Comparison of ENCODE assay signal across 13 mouse cellular contexts in the genomic region with DNA sequence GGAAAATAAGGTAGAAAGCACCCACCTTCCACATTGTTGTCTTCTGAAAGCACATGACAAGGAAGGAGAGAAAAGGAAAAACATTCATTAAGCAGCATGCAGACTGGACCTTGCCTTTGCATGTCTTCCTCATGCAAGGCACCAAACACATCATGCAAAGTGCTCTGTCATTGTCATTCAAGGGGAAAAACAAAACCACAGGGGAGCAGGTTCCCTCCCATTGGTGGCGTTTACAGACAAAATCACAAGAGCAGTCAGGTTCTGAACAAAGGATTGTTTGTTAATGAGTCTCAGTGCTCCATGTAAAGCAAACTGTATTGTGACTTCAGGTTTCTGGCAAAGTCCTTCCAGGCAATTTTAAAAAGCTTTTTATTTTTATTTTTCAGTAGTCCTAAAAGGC.
DNase-seq lines count a peak whose midpoint lies in the region; ATAC-seq lines count a peak whose summit lies in the region.
"Had no signal": no experiment of that assay in that cellular context is flagged by ENCODE, and none has a peak within 500 bp of the region (broad histone marks: within the 10 kb centered on the region; RNA-seq: fewer than 3 reads in every experiment).

No protein-coding gene starts in this region.

- ATAC-seq in neural tube, embryonic 12.5 days (ENCODE audit: low FRiP score, low read depth): peak; percentile 67; the same call in 1 of the 2 replicates
- no peak for ATAC-seq in neural tube, embryonic 15.5 days (ENCODE audit: low FRiP score)
- peak; percentile 85 for ATAC-seq in common myeloid progenitor, adult 5-6 weeks (replicated peaks; ENCODE audit: low read depth, poor library complexity, severe bottlenecking)
- peak; percentile 71 for ATAC-seq in megakaryocyte progenitor cell, adult 5-6 weeks (replicated peaks; ENCODE audit: poor library complexity)
- ATAC-seq: intestine, embryonic 16.5 days had no signal

- DNase-seq in thymus, postnatal 14 days: no peak
- no peak for DNase-seq in urinary bladder, adult 18-20 months (ENCODE audit: low spot score in 2 of 2)
- no peak for DNase-seq in adrenal gland, postnatal 36 days
- DNase-seq: adrenal gland, postnatal 14 days; cerebellum, adult 9-11 months; thymus, postnatal 36 days had no signal

- H3K9me3 ChIP-seq in neural tube, embryonic 12.5 days: no peaks in the 10 kb centered on the region
- no peaks in the 10 kb centered on the region for H3K9me3 ChIP-seq in neural tube, embryonic 15.5 days (replicated peaks)
- H3K9me3 ChIP-seq: heart, embryonic 12.5 days; liver, embryonic 15.5 days had no signal

- no peak overlapping the region for H3K4me2 ChIP-seq in neural tube, embryonic 12.5 days (replicated peaks)
- no peak overlapping the region for H3K4me2 ChIP-seq in neural tube, embryonic 15.5 days
- H3K4me2 ChIP-seq: heart, embryonic 12.5 days; liver, embryonic 15.5 days had no signal

- no peaks in the 10 kb centered on the region for H3K36me3 ChIP-seq in neural tube, embryonic 12.5 days
- H3K36me3 ChIP-seq in neural tube, embryonic 15.5 days: no peaks in the 10 kb centered on the region
- H3K36me3 ChIP-seq: heart, embryonic 12.5 days; liver, embryonic 15.5 days had no signal

- H3K27ac ChIP-seq in neural tube, embryonic 12.5 days: no peak overlapping the region
- no peak overlapping the region for H3K27ac ChIP-seq in neural tube, embryonic 15.5 days (replicated peaks)
- H3K27ac ChIP-seq: liver, embryonic 15.5 days had no signal

- H3K4me3 ChIP-seq in neural tube, embryonic 12.5 days: no peak overlapping the region
- H3K4me3 ChIP-seq in neural tube, embryonic 15.5 days (replicated peaks): no peak overlapping the region
- H3K4me3 ChIP-seq: heart, embryonic 12.5 days; liver, embryonic 15.5 days had no signal

- H3K9ac ChIP-seq in neural tube, embryonic 12.5 days: no peak overlapping the region
- no peak overlapping the region for H3K9ac ChIP-seq in neural tube, embryonic 15.5 days (replicated peaks)
- H3K9ac ChIP-seq: heart, embryonic 12.5 days; liver, embryonic 15.5 days had no signal

- WGBS in neural tube, embryonic 12.5 days: 3% methylated on average over 1 of the region's 1 CpGs
- 4% methylated on average over 1 of the region's 1 CpGs for WGBS in neural tube, embryonic 15.5 days

- 0 out of 2 replicates have a peak, but pooled peaks cover 2% of the 10 kb centered on the region for H3K4me1 ChIP-seq in neural tube, embryonic 12.5 days
- H3K4me1 ChIP-seq in neural tube, embryonic 15.5 days: no peaks in the 10 kb centered on the region
- H3K4me1 ChIP-seq: heart, embryonic 12.5 days; liver, embryonic 15.5 days had no signal

- H3K27me3 ChIP-seq in neural tube, embryonic 12.5 days (replicated peaks): no peaks in the 10 kb centered on the region
- H3K27me3 ChIP-seq in neural tube, embryonic 15.5 days (replicated peaks): no peaks in the 10 kb centered on the region
- H3K27me3 ChIP-seq: heart, embryonic 12.5 days; liver, embryonic 15.5 days had no signal
